Mouse (Mus musculus): ENCODE measurements around the gene Oxct2a.
A peak's percentile ranks its signal among the peaks of the same experiment; 100 is the strongest.
"Not testable (repeated sequence)": the region's sequence is repeated elsewhere in the genome, so short reads cannot be mapped to it uniquely, and the experiment has no call there.

Gene Oxct2a

DNA sequence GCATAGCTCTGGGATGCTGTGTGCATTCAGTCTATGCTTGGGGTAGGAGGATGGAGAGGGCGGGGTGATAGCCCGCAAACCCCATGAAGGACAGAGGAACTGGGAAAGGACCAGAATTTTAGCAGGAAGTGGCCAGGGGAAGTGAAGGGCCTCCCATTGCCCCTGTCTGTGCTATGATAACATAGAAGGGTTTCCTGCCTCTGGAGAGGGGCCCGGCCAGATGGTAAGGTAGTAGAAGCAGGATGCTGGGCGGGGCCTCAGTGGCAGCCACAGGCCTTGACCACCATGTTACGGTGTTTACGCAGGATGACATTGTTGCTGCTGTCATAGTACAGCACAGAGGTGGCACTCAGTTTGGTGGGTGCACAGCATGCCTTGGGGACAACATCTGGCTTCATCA, 10.4 kb downstream of the Oxct2a start:
- no peak for DNase-seq (ENCODE audit: low read depth, low spot score)

DNA sequence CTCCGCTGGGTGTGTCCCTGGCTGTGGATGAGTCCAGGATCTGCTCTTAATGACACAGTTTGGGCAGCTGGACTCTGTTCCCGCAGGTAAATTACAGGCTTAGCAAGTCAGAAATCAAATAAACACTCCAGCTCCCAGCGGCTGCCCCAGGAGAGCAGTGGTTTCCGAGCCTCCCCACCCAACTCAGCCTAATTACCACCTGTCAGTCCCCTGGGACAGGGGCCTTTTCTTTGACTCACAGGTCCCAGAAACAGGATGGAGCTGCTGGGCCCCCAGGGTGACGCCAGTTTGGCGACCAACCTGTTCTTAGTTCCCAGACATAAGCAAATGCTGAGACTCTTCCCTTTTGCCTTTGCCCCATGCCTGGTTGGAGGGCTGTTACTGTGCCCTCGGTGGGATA, 11.6 kb downstream of the Oxct2a start:
- DNase-seq (ENCODE audit: low read depth, low spot score), result no peak

DNA sequence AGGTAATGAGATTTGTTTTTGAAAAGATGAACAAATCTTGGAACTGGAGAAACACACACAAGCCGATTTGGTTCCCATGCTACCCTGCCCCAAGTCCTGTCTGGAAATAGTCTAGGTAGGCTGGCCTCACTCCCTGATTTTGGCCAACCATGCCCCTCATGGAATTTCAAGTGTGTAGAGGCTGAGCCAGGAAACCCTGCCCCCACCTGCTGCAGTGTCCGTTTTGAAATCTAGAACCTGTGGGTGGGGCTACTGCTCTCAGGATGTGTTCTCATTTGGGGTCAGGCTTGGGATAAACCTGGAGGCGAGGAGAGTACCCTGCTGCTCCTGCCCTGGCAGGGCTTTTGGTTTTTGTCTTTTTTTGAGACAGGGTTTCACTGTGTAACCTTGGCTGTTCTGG, 15.1 kb downstream of the Oxct2a start:
- DNase-seq (ENCODE audit: low read depth, low spot score), result peak; percentile 63

DNA sequence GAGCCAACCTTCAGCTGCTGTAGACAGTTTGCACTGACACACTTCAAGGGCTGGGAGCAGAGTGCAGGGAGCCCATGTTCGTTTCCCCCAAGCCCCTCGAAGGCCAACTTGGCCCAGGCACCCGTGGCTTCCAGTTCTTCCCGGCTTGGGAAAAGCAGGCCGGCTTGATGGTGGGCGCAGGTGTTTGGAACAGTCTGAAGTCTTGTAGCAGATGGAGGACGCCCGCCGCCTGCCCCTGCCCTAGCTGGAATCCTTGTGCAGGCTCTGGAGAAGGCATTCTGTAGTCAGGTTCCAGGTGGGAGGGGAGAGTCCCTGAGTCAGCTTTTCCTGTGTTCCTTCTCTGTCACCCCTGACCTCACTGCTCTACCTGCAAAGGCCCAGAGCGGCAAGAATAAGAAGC, 16.4 kb downstream of the Oxct2a start:
- DNase-seq (ENCODE audit: low read depth, low spot score), result no peak

DNA sequence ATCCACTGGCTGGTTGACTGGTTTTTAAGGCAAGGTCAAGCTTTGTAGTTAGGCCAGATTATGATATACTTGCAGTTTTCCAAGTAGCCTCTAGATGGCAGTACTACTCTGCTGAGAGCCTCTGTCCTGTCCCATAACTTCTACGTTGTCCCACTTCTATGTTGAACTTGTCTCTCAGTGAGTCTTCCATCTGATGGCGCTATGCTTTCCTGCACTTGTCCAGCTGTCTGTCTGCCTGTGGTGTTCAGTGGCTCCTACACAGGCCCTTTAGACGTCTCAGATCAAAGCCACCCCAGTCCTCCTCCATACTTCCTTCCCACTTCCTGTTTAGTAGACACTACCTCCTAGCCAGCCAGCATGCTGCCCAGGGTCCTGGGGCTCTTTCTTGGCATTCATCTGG, 17.6 kb downstream of the Oxct2a start:
- DNase-seq (ENCODE audit: low read depth, low spot score), result peak; percentile 81

DNA sequence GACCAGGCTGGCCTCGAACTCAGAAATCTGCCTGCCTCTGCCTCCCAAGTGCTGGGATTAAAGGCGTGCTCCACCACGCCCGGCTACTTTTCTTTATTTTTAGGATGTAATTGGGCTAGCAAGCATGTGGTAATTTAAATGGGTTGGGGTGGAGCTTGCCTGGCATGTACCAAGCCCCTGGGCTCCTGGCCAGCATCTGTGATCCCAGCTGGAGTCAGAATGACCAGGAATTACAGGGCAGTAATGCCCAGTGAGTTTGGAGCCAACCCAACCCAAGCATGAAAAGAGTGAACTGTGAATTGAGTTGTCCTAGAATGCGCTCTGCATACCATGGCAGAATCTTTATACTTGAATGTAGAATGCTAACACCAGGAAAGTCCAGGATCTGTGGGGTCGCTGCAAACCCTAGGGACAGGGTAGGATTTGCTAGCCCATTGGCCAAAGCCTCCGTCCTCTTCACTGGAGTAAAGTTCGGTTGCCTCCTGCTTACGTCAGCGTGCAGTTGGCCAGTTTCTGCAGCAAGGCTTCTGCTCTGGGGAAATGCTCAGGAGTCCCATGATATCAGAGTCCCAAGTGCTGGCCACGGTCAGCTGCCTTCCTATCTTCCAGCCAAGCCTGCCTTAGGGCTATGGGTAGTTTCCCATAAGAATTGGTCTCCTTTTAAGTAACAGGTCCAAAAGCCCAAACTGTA, 24.3 kb downstream of the Oxct2a start:
- no peak for DNase-seq (ENCODE audit: low read depth, low spot score)

DNA sequence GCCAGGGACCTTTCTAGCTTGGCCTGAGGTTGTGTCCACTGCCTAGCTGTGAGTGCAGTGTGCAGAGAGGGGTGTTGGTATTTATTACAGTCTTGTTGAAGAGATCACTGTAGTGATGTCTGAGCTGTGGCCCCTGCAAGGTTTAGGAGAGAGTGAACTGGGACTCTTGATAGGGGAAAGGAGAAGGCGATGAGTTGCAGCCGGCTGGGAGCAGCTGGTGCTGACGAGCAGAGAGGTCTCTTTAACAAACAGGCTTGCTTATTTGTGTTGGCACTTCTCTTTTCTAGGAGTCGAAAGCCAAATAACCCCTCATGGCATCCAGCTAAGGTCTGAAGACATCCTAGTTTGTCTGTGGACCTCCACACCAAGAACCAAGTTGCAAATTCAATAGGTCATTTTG, 25.2 kb downstream of the Oxct2a start:
- DNase-seq (ENCODE audit: low read depth, low spot score), result no peak

DNA sequence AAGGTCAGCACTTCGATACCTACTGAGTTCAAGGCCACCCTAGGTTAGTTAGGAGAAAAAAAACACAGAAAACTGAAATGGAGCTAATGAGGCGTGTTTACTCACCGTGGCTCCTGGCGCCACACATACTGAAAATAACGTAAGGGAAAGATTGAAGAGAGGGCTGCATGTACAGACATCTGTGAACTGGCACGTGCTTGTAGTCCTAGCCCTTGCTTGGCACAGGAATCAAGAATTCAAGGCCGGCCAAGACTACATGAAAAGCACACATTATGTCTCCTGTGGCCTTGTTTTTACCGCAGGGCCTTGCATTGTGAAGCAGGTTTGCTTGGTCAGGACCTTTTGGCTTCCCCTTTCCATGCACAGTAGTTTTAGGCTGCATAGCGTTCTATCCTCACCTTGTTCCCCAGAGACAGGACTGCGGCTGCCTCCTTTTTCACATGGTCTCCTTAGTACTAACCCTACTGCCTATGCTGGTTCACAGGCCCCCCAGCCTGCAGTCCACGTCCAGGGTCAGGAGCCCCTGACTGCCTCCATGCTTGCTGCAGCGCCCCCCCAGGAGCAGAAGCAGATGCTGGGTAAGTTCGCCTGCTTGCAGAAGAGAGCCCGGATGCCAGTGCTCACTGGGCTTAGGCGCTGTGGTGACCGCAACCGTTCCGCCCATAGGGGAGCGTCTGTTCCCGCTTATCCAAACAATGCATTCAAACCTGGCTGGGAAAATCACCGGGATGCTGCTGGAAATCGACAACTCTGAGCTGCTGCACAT, 26.1 kb downstream of the Oxct2a start:
- no peak for DNase-seq (ENCODE audit: low read depth, low spot score)

DNA sequence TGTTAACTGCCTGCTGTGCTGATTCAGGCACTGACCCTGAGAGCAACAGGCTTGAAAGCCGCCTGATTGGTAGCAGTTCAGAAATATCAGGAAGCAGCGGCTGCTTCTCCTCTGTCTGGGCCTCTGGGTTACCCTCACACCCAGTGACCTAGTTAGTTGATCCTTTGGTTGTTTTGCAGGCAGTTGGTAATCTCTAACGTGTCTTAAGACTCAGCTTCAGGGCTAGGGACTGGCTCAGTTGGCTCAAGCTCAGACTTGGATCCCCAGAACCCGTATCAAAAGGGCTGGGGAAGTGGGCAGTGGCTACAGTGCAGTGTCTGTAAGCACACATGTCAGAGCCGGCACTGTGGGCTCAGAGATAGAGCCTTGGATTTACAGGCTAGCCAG, 27.3 kb downstream of the Oxct2a start:
- DNase-seq (ENCODE audit: low read depth, low spot score), result no peak

DNA sequence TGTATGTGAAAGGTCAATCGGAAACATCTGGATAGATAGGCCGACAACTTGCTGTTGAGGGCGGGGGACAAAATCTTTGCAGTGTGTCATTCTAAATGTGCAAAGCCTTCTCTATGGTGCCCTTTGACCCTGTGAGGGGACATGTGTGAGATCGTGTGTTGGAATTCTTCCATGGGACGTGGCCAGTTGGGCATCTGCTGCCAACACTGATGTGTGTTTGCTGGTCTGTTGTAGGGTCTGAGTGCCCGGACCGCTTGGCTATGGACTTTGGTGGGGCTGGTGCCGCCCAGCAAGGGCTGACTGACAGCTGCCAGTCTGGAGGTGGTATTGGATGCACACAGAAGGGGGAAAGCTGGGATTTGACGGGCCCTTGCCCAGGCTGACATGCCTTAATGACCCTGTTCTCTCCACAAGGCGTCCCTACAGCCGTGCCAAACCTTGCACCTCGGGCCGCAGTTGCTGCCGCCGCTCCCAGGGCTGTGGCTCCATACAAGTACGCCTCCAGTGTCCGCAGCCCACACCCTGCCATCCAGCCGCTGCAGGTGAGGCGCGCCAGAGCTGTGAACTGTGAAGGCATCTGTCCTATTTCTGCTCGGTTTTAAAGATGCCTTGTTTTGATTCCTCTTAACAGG, 27.8 kb downstream of the Oxct2a start:
- no peak for DNase-seq (ENCODE audit: low read depth, low spot score)

DNA sequence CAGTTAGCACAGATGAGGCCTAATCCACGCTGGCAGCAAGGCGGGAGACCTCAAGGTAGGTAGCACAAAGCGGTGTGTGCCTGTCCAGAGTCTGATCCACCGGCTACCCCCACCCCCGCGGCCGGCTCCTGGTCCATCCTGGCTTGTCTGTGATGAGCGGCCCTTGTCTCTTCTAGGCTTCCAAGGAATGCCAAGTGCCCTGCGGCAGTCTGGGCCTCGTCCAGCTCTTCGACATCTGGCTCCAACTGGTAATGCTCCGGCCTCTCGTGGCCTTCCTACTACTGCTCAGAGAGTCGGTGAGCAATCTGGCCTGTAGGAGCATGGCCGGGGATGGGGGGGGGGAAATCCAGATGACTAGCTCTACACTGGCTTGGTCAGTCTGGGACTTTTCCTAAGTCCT, 28.4 kb downstream of the Oxct2a start:
- not testable (repeated sequence) for DNase-seq (ENCODE audit: low read depth, low spot score)

DNA sequence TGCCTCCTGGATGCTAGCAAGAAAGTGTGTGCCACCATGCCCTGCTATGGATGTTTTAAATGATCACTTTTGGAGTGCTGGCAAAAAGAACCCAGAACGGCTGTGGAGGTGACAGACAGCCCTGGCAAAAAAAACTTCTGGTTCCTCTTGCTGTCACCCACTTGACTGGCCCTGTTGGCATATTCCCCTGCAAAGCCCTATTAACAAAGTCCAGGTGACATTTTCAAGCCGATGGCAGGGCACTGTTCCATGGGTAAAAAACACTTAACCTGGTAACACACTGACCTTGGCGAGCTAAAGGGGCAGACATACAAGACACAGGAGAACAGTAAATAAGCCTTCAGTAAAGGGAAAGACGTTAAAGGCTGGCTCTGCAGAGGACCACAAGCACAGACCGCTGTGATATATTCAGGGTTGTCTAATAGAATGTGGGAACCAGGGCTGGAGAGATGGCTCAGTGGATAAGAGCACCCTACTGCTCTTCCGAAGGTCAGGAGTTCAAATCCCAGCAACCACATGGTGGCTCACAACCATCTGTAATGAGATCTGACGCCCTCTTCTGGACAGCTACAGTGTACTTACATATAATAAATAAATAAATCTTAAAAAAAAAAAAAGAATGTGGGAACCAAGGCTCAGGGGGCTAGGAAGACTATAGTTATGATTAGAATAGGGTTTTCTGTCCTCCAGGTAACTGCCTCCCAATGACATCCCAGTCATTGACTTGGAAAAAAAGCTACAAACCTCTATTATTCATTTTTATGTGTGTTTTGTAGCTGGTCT, 29.6 kb downstream of the Oxct2a start:
- DNase-seq (ENCODE audit: low read depth, low spot score), result no peak

DNA sequence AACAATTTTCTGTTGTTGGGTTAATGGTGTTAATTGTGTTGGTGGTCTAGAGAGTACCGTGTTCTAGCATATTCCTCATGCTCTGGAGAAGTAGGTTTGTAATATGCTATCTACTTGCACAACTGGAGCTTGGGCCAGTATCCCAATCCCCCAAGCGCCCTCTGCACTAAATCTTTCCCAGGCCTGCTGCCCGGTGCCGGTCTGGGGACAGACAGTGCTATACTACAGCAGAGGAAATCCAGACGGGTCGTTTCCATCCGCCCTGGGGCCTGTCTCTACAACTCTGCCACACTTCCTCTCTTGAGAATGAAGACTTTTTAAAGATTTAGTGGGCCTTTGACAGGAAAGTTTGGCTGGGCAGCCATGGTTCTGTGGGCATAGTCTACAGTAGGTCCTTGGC, 30.4 kb downstream of the Oxct2a start:
- DNase-seq (ENCODE audit: low read depth, low spot score), result no peak

DNA sequence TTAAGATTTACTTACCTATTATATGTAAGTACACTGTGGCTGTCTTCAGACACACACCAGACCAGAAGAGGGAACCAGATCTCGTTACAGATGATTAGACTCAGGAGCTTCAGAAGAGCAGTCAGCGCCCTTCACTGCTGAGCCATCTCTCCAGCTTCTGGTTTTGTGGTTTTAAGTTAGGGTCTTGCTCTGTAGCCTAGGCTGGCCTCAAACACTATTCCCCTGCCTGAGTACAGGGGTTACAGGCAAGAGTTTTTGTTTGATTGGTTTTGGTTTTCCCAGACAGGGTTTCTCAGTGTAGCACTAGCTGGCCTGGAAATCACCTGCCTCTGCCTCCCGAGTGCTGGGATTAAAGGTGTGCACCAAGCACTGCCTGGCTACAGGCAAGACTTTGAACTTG, 31.0 kb downstream of the Oxct2a start:
- no peak for DNase-seq (ENCODE audit: low read depth, low spot score)

DNA sequence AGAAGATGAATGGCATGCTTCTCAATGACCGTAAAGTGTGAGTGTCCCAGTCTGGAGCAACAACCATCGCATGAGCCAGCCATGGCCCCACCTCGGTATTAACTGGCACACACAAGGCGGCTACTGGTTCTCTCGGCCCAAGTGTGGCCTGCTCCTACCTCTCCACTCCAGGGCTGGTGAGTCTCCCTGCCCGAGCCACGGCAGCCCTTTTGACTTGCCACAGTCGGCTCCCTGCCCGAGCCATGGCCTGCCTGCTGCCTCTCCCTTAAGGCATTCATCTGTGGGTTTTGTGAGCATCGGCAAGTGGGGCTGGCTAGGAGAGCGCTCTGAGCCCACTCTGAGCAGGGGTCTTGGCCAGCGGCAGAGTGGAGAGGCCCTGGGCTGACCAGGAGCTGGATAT, 34.4 kb downstream of the Oxct2a start:
- DNase-seq (ENCODE audit: low read depth, low spot score), result no peak

DNA sequence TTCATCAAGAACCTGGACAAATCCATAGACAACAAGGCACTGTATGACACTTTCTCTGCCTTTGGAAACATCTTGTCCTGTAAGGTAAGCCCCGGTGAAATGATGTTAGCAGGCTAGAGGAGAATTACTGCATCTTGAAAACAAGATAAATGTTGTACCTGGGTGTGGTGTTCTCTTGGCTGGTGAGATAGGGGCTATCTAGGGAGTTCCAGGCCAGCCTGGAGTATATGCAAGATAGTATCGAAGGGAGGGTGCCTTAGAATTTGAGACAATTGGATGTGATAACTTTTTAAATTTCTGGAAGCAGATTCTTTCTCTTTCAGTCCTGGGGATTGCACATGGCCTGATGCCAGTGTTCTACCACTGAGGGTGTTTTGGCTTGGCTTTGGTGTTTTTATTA, 36.6 kb downstream of the Oxct2a start:
- DNase-seq (ENCODE audit: low read depth, low spot score), result no peak

DNA sequence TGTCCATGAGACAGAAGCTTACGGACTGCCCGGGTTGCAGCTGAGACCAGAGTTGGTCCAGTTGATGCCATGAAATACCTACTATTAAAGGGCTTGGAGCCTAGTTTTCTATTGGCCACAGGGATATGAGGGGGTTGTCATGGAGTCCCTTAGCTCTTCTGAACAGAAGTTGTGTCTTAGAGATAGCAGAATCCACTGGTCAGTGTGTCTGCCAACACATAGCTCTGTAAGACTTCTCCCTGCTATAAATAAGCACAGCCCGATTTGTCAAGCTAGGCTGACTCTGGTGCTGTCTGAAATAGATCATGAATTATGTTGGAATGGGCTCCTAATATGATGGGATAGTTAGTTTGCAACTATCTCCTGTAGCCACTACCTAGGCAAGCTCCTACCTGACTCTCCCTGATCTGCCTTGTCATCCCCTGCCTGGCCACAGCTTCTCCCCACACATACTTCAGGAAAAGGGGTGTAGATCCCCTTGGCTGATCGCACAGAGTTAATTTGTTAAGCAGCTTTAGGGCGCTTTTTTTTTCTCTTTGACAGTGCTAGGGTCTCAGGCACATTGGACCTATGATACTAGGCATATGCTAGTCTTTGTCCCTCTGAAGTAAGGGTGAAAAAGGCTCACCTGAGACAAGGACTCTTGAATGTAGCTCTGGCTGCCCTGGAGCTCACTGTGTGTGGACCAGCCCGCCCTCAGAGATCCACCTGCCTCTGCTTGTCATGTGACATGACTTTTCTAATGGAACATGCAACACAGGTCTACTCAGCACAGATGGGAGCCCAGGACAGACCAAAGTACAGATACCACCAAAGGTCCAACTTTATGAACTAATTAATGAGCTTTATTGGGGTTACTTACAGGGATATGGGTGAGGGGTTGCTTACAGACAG, 38.5 kb downstream of the Oxct2a start:
- DNase-seq (ENCODE audit: low read depth, low spot score), result no peak

DNA sequence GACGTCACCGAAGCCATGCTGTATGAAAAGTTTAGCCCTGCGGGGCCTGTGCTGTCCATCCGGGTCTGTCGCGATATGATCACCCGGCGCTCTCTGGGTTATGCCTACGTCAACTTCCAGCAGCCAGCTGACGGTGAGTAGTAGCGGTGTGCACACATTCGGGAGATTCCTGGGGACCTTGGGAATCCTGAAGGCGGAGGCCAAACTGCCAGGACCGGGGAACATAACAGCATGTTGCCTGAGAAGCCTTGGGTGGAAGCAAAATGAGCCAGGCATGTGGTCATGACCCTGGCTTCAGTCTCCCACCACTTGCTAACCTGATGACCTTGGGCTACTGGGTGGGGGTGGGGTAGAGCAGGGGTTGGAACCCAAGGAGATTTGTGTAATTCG, 39.8 kb downstream of the Oxct2a start:
- peak; percentile 38 for DNase-seq (ENCODE audit: low read depth, low spot score)

DNA sequence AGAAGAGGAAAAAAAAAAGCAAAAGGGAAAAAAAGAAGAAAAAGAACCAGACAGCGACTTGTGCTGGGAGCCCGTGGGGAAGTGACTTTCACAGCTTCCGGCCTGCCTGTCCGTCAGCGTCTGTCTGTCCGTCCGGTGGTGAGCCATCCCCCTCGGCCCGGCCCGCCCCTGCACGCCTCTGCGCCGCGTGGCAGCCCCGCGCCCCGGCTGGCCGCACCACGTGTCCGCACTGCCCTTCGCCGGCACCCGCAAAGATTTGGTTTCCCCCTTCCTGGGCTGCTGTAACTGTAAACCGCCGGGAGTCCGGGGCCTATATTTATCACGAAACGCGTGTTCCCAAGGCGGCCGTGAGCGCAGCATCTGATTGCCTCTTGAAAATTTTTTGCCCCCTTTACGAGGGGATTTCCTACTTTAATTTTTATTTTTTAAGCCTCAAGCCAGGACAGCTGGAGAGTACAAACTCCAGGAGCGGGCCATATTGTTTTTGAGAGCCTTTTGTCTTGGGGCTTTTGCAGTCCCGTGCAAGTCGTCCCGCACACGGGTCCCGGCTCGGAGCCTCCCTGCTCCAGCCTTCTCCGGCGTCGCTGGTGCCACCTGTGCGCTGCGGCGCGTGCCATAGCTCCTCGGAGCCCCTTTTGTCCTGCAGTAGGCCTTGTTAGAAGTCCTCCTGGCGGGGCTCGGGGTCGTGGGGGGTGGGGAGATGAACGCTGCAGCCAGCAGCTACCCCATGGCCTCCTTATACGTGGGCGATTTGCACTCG, 40.3 kb downstream of the Oxct2a start:
- not testable (repeated sequence) for DNase-seq (ENCODE audit: low read depth, low spot score)

DNA sequence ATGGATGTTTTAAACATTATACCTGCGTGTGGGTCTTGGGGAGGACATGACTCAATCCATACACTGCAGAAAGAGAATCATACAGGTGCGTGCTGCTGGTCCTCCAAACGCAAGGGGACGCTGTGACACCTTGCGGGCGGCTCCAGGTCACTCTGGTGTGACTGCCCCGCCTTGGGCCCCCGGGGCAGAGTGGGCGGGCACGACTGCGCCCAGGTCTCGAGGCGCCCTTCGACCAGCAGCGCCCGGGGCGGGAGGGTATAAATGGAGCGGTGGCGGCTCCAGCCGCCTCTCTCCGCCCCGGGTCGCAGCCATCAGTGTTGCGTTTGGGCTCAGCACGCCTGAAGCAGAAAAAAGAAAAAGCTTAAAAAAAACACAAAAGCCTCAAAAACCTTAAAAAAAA, 40.9 kb downstream of the Oxct2a start:
- peak; percentile 95 for DNase-seq (ENCODE audit: low read depth, low spot score)

Measured in R1 (cell line).